Mouse (Mus musculus) T-helper 1 cell (primary cell): ENCODE data around the gene Rplp1.

ENCODE experiments used
- in situ Hi-C: fragments of 300-600 bp; cut with MboI, MseI; formaldehyde crosslinking; loops from one replicate; pipeline ENCODE4 v1.15.1; 2025; ENCODE audit warnings: high pct_unique_total_duplicates

Rplp1 gene

GRCm38 (mm10) chr9:61911300-61912128, 2.8 kb downstream of the Rplp1 start:
- in situ Hi-C loops: no loop called here

GRCm38 (mm10) chr9:61910526-61911256, 3.7 kb downstream of the Rplp1 start:
- in situ Hi-C loops: no loop called here

- in situ Hi-C loops: no loop called here
Measured at GRCm38 (mm10) chr9:61909633-61910032, 4.7 kb downstream of the Rplp1 start.

GRCm38 (mm10) chr9:61908832-61909407, 5.4 kb downstream of the Rplp1 start:
- in situ Hi-C loops: no loop called here

GRCm38 (mm10) chr9:61908341-61908740, 6.0 kb downstream of the Rplp1 start:
- in situ Hi-C loops: no loop called here

GRCm38 (mm10) chr9:61907621-61908295, 6.6 kb downstream of the Rplp1 start:
- in situ Hi-C loops: no loop called here

GRCm38 (mm10) chr9:61906912-61907311, 7.4 kb downstream of the Rplp1 start:
- in situ Hi-C loops: no loop called here

GRCm38 (mm10) chr9:61905576-61905975, 8.8 kb downstream of the Rplp1 start:
- in situ Hi-C loops: no loop called here

GRCm38 (mm10) chr9:61904201-61904600, 10.1 kb downstream of the Rplp1 start:
- in situ Hi-C loops: no loop called here

GRCm38 (mm10) chr9:61902445-61902844, 11.9 kb downstream of the Rplp1 start:
- in situ Hi-C loops: no loop called here

- in situ Hi-C loops: no loop called here
Measured at GRCm38 (mm10) chr9:61901574-61901973, 12.8 kb downstream of the Rplp1 start.

GRCm38 (mm10) chr9:61899804-61900203, 14.5 kb downstream of the Rplp1 start:
- in situ Hi-C loops: loop anchor here (25.0 kb wide), 1 partner anchor 863 kb away; no protein-coding TSS in a partner anchor

- in situ Hi-C loops: loop anchor here (25.0 kb wide), 1 partner anchor 861 kb away; no protein-coding TSS in a partner anchor
Measured at GRCm38 (mm10) chr9:61898401-61898800, 15.9 kb downstream of the Rplp1 start.

GRCm38 (mm10) chr9:61895014-61895413, 19.3 kb downstream of the Rplp1 start:
- in situ Hi-C loops: loop anchor here (25.0 kb wide), 1 partner anchor 858 kb away; no protein-coding TSS in a partner anchor

GRCm38 (mm10) chr9:61889855-61890254, 24.5 kb downstream of the Rplp1 start:
- in situ Hi-C loops: loop anchor here (25.0 kb wide), 1 partner anchor 853 kb away; no protein-coding TSS in a partner anchor

GRCm38 (mm10) chr9:61887661-61888379, 26.5 kb downstream of the Rplp1 start:
- in situ Hi-C loops: loop anchor here (25.0 kb wide), 1 partner anchor 851 kb away; no protein-coding TSS in a partner anchor

- in situ Hi-C loops: loop anchor here (25.0 kb wide), 1 partner anchor 849 kb away; no protein-coding TSS in a partner anchor
Measured at GRCm38 (mm10) chr9:61885964-61886363, 28.4 kb downstream of the Rplp1 start.

- in situ Hi-C loops: loop anchor here (5.0 to 25.0 kb wide), 2 partner anchors 38 to 848 kb away; no protein-coding TSS in a partner anchor
Measured at GRCm38 (mm10) chr9:61884936-61885335, 29.4 kb downstream of the Rplp1 start.

GRCm38 (mm10) chr9:61884375-61884774, 30.0 kb downstream of the Rplp1 start:
- in situ Hi-C loops: loop anchor here (5.0 to 25.0 kb wide), 2 partner anchors 37 to 847 kb away; no protein-coding TSS in a partner anchor

- in situ Hi-C loops: loop anchor here (5.0 to 25.0 kb wide), 2 partner anchors 35 to 845 kb away; no protein-coding TSS in a partner anchor
Measured at GRCm38 (mm10) chr9:61882179-61882578, 32.2 kb downstream of the Rplp1 start.
